Mouse (Mus musculus): ENCODE data around the gene Vmn1r219. TPM values are rescaled to one million over a fixed set of nuclear protein-coding genes. Genes with fewer than 3 reads are reported as not detected.
"Not testable (repeated sequence)": the region's sequence is repeated elsewhere in the genome, so short reads cannot be mapped to it uniquely, and the experiment has no call there.

Vmn1r219 gene
- total RNA-seq (2021) (not detected), polyA plus RNA-seq (2012; rRNA removed) (not detected in 2 replicates)
- long read RNA-seq, result 0 reads

- DNase-seq, result no peak
These were observed at the start of gene Vmn1r219 for GRCm38 (mm10) chr13:23159012-23159411. Gene Vmn1r219 (plus strand): TSS chr13:23159312.

- DNase-seq, result not testable (repeated sequence)
These were observed 41.0 kb upstream of the Vmn1r219 start, which contains the start of gene Vmn1r217 for GRCm38 (mm10) chr13:23118126-23118525. Gene Vmn1r217 (minus strand): TSS chr13:23118226.

GRCm38 (mm10) chr13:23120611-23121010, 38.5 kb upstream of the Vmn1r219 start:
- DNase-seq, result no peak

GRCm38 (mm10) chr13:23133099-23133498, 26.0 kb upstream of the Vmn1r219 start, which contains the start of gene Vmn1r218:
Gene Vmn1r218 (plus strand): TSS chr13:23133155.
- DNase-seq, result no peak

- DNase-seq, result no peak
These were observed 25.6 kb upstream of the Vmn1r219 start for GRCm38 (mm10) chr13:23133501-23133900.

GRCm38 (mm10) chr13:23138880-23139279, 20.2 kb upstream of the Vmn1r219 start:
- no peak for DNase-seq

- DNase-seq, result no peak
These were observed 1.3 kb upstream of the Vmn1r219 start for GRCm38 (mm10) chr13:23157848-23158247.

GRCm38 (mm10) chr13:23166471-23166870, 7.4 kb downstream of the Vmn1r219 start:
- not testable (repeated sequence) for DNase-seq

GRCm38 (mm10) chr13:23187875-23188274, 28.8 kb downstream of the Vmn1r219 start, which contains the start of gene Vmn1r220:
Gene Vmn1r220 (minus strand): TSS chr13:23187975.
- DNase-seq, result no peak

- DNase-seq, result not testable (repeated sequence)
These were observed 44.8 kb downstream of the Vmn1r219 start for GRCm38 (mm10) chr13:23203885-23204284.

GRCm38 (mm10) chr13:23213827-23214226, 54.7 kb downstream of the Vmn1r219 start, which contains the start of gene Vmn1r221:
Gene Vmn1r221 (plus strand): TSS chr13:23214127.
- DNase-seq, result not testable (repeated sequence)

Other genes starting within 250 kb of the Vmn1r219 start
- gene Vmn1r213, start 151.7 kb upstream of the Vmn1r219 start, total RNA-seq (2021), result not detected
- gene Vmn1r213, start 151.7 kb upstream of the Vmn1r219 start, polyA plus RNA-seq (2012; rRNA removed), result not detected in 2 replicates
- gene Vmn1r214, start 128.9 kb upstream of the Vmn1r219 start, total RNA-seq (2021), result not detected
- not detected in 2 replicates for gene Vmn1r214, start 128.9 kb upstream of the Vmn1r219 start, polyA plus RNA-seq (2012; rRNA removed)
- not detected for gene Vmn1r215, start 91.3 kb upstream of the Vmn1r219 start, total RNA-seq (2021)
- not detected in 2 replicates for gene Vmn1r215, start 91.3 kb upstream of the Vmn1r219 start, polyA plus RNA-seq (2012; rRNA removed)
- gene Vmn1r217, start 41.1 kb upstream of the Vmn1r219 start, total RNA-seq (2021), result not detected
- not detected in 2 replicates for gene Vmn1r217, start 41.1 kb upstream of the Vmn1r219 start, polyA plus RNA-seq (2012; rRNA removed)
- gene Vmn1r218, start 26.2 kb upstream of the Vmn1r219 start, total RNA-seq (2021), result not detected
- gene Vmn1r218, start 26.2 kb upstream of the Vmn1r219 start, polyA plus RNA-seq (2012; rRNA removed), result not detected in 2 replicates
- gene Vmn1r220, start 28.7 kb downstream of the Vmn1r219 start, total RNA-seq (2021), result not detected
- not detected in 2 replicates for gene Vmn1r220, start 28.7 kb downstream of the Vmn1r219 start, polyA plus RNA-seq (2012; rRNA removed)
- gene Vmn1r221, start 54.8 kb downstream of the Vmn1r219 start, total RNA-seq (2021), result not detected
- gene Vmn1r221, start 54.8 kb downstream of the Vmn1r219 start, polyA plus RNA-seq (2012; rRNA removed), result not detected in 2 replicates
- gene Vmn1r222, start 76.6 kb downstream of the Vmn1r219 start, total RNA-seq (2021), result not detected
- not detected in 2 replicates for gene Vmn1r222, start 76.6 kb downstream of the Vmn1r219 start, polyA plus RNA-seq (2012; rRNA removed)
- not detected for gene Vmn1r223, start 87.8 kb downstream of the Vmn1r219 start, total RNA-seq (2021)
- not detected in 2 replicates for gene Vmn1r223, start 87.8 kb downstream of the Vmn1r219 start, polyA plus RNA-seq (2012; rRNA removed)
- gene Zfp322a, start 209.9 kb downstream of the Vmn1r219 start, total RNA-seq (2021), result 10 to 100 TPM; 16.3 to 20.7 TPM
- gene Zfp322a, start 209.9 kb downstream of the Vmn1r219 start, polyA plus RNA-seq (2012; rRNA removed), result 0.40 and 0.53 TPM in 2 replicates

All from adrenal gland, adult 2 months (tissue).